Mouse (Mus musculus) CH12.LX (cell line): ENCODE results near the gene Hoxd11. TPM values are rescaled to one million over a fixed set of nuclear protein-coding genes. Genes with fewer than 3 reads are reported as not detected.

Experiments used
- DNase-seq: peaks from one replicate; pipeline ENCODE4 v3.0.0-alpha.2; 2013; ENCODE audit errors: extremely low read depth
- H3K27ac ChIP-seq: 2 replicates; pipeline ENCODE4 v1.5.1; 2012; ENCODE audit warnings: low read depth, mild to moderate bottlenecking, control low read depth, moderate library complexity; ENCODE audit not compliant: insufficient read depth
- H3K27me3 ChIP-seq: replicated peaks from 2 replicates; pipeline ENCODE3; 2012; ENCODE audit warnings: inconsistent platforms
- H3K36me3 ChIP-seq, 2 experiments: replicated peaks in 1 of 2; 2 replicates each; pipeline versions ENCODE3 to v1.6.1; 2012; ENCODE audit warnings: inconsistent platforms in 1 of 2, low read length in 1 of 2, mild to moderate bottlenecking in 1 of 2, mixed read lengths in 1 of 2, moderate library complexity in 1 of 2; ENCODE audit not compliant: control insufficient read depth in 1 of 2, insufficient read depth in 1 of 2
- H3K4me1 ChIP-seq, 2 experiments: 2 replicates each; pipeline ENCODE4 v1.6.1; 2012; ENCODE audit warnings: inconsistent platforms in 1 of 2, moderate library complexity in 1 of 2; ENCODE audit not compliant: insufficient read depth in 2 of 2, control insufficient read depth in 1 of 2
- H3K4me2 ChIP-seq: 2 replicates; pipeline ENCODE4 v1.6.1; 2012; ENCODE audit warnings: low read depth, mild to moderate bottlenecking, control low read depth; ENCODE audit not compliant: poor library complexity, insufficient read depth, severe bottlenecking
- H3K4me3 ChIP-seq, 3 experiments: fragments of 150-350 bp in 1 of 3; sonication (generic) in 1 of 3; replicated peaks in 1 of 3; 2 replicates each; pipeline versions ENCODE3 to v1.5.1; 2011 to 2012; ENCODE audit warnings: low read depth in 2 of 3, low read length in 2 of 3, mild to moderate bottlenecking in 2 of 3, moderate library complexity in 2 of 3, control low read depth in 1 of 3, improper control_type of control experiment in 1 of 3, inconsistent platforms in 1 of 3, mixed read lengths in 1 of 3; ENCODE audit not compliant: poor library complexity in 1 of 3
- H3K79me2 ChIP-seq: replicated peaks from 2 replicates; pipeline ENCODE4 v1.6.1; 2012; ENCODE audit warnings: mild to moderate bottlenecking, moderate library complexity; ENCODE audit not compliant: control insufficient read depth, poor library complexity, insufficient read depth, severe bottlenecking; ENCODE audit errors: extremely low read depth
- H3K9ac ChIP-seq: 2 replicates; pipeline ENCODE4 v1.6.1; 2012; ENCODE audit warnings: low read depth, mild to moderate bottlenecking, control low read depth, moderate library complexity; ENCODE audit not compliant: insufficient read depth
- H3K9me3 ChIP-seq: replicated peaks from 2 replicates; pipeline ENCODE3; 2012; ENCODE audit warnings: low read length, inconsistent platforms, mixed read lengths
- E2F4 ChIP-seq: IDR thresholded peaks from 2 replicates; pipeline ENCODE4 v1.6.1; 2011; ENCODE audit warnings: low read depth, low read length, improper control_type of control experiment; ENCODE audit not compliant: insufficient replicate concordance
- ELF1 ChIP-seq: IDR thresholded peaks from 2 replicates; pipeline ENCODE4 v1.6.1; 2014; ENCODE audit warnings: low read depth, mild to moderate bottlenecking, inconsistent platforms, low read length, improper control_type of control experiment
- GABPA ChIP-seq: IDR thresholded peaks from 2 replicates; pipeline ENCODE4 v1.6.1; 2012; ENCODE audit warnings: low read depth, low read length, improper control_type of control experiment, inconsistent platforms; ENCODE audit not compliant: insufficient replicate concordance
- HCFC1 ChIP-seq: IDR thresholded peaks from 2 replicates; pipeline ENCODE4 v1.6.1; 2012; ENCODE audit warnings: low read depth, mild to moderate bottlenecking, inconsistent platforms, low read length, improper control_type of control experiment
- JUND ChIP-seq: conservative IDR thresholded peaks from 2 replicates; pipeline ENCODE4 v1.6.1; 2011; ENCODE audit warnings: low read depth, low read length, improper control_type of control experiment
- MAFK ChIP-seq: IDR thresholded peaks from 2 replicates; pipeline ENCODE4 v1.6.1; 2011; ENCODE audit warnings: low read length, improper control_type of control experiment; ENCODE audit not compliant: insufficient replicate concordance
- MAX ChIP-seq: IDR thresholded peaks from 2 replicates; pipeline ENCODE4 v1.6.1; 2011; ENCODE audit warnings: low read length, improper control_type of control experiment
- MAZ ChIP-seq: IDR thresholded peaks from 2 replicates; pipeline ENCODE4 v1.6.1; 2012; ENCODE audit warnings: low read depth, mild to moderate bottlenecking, inconsistent platforms, low read length, improper control_type of control experiment, moderate library complexity
- MEF2A ChIP-seq: IDR thresholded peaks from 2 replicates; pipeline ENCODE4 v1.6.1; 2014; ENCODE audit warnings: low read depth, mild to moderate bottlenecking, inconsistent platforms, low read length, improper control_type of control experiment, borderline replicate concordance
- MYC ChIP-seq: IDR thresholded peaks from 2 replicates; pipeline ENCODE4 v1.6.1; 2011; ENCODE audit warnings: low read depth, mild to moderate bottlenecking, improper control_type of control experiment, low read length
- RCOR1 ChIP-seq: conservative IDR thresholded peaks from 2 replicates; pipeline ENCODE4 v1.6.1; 2012; ENCODE audit warnings: low read depth, mild to moderate bottlenecking, inconsistent platforms, low read length, improper control_type of control experiment
- SIN3A ChIP-seq: IDR thresholded peaks from 2 replicates; pipeline ENCODE4 v1.6.1; 2012; ENCODE audit warnings: low read length, improper control_type of control experiment, inconsistent platforms
- SMC3 ChIP-seq: IDR thresholded peaks from 2 replicates; pipeline ENCODE4 v1.6.1; 2011; ENCODE audit warnings: low read depth, low read length, improper control_type of control experiment
- TCF12 ChIP-seq: IDR thresholded peaks from 2 replicates; pipeline ENCODE4 v1.6.1; 2014; ENCODE audit warnings: low read depth, mild to moderate bottlenecking, inconsistent platforms, low read length, improper control_type of control experiment
- USF2 ChIP-seq: conservative IDR thresholded peaks from 2 replicates; pipeline ENCODE4 v1.6.1; 2011; ENCODE audit warnings: low read depth, low read length, improper control_type of control experiment
- ZC3H11A ChIP-seq: IDR thresholded peaks from 2 replicates; pipeline ENCODE4 v1.6.1; 2012; ENCODE audit warnings: low read depth, mild to moderate bottlenecking, inconsistent platforms, low read length, improper control_type of control experiment
- ZKSCAN1 ChIP-seq: IDR thresholded peaks from 2 replicates; pipeline ENCODE4 v1.6.1; 2012; ENCODE audit warnings: low read depth, inconsistent platforms, low read length, improper control_type of control experiment, borderline replicate concordance
- ZNF384 ChIP-seq: IDR thresholded peaks from 2 replicates; pipeline ENCODE4 v1.6.1; 2012; ENCODE audit warnings: low read depth, low read length, improper control_type of control experiment, inconsistent platforms
- dilution Hi-C: fragments of 300-500 bp; cut with MboI; formaldehyde crosslinking; loops from 2 replicates; pipeline ENCODE4 v1.14.3; 2020; ENCODE audit warnings: low sequenced_read_pairs; ENCODE audit not compliant: extremely low pct_unique_long_range_greater_than_20kb, extremely low pct_ligation_motif_present
- in situ Hi-C: fragments of 300-500 bp; cut with MboI; formaldehyde crosslinking; loops from 3 replicates; pipeline ENCODE4 v1.14.3; 2019; ENCODE audit warnings: low sequenced_read_pairs, low pct_ligation_motif_present, low pct_unique_long_range_greater_than_20kb, mixed read lengths
- polyA plus RNA-seq: library from polyadenylated mRNA; unstranded; fragments of >175 nt; gene quantifications from 2 replicates; pipeline ENCODE4 v1.2.1, GENCODE M21; 2012; ENCODE audit warnings: low read depth; ENCODE audit not compliant: insufficient read length
- total RNA-seq, 2 experiments: library from RNA; depleted of rRNA; stranded (reverse); fragments of 300-350 nt in 1 of 2; fragments of >200 nt in 1 of 2; gene quantifications; 2 replicates each; pipeline ENCODE4 v1.2.3; 2012 to 2014

Gene Hoxd11
- total and polyA plus RNA-seq, 3 experiments = not detected

DNA sequence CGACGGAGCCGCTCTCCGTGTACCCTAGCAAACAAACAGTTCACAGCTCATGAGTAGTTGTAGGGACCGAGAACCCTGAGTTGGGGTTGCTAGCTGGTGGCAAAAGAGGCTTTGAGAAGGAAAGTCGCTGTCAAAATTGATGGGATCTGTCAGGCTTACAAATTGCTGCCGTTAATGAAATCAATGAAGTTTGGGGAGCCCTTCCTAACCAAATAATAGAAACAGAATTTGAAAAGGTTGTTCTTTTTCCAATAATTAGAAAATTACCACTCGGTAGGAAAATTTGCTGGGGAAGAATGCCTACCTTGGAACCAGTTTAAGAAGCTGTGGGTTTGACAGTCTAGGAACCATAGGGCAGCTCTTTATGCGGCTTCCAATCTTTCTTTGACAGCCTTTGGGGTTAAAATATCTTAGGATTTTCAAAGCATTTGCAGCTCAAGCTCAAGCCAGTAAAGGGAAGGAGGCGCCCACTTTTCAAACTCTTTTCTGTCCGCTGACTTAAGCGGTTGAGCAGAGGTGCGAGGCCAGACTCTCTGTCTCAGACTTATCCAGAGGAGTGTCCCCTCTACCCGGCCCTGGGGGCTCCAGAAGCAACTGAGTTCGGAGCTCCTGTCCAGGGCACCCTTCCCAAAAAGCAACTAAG, 21.2 kb upstream of the Hoxd11 start (continued):
- TF ChIP-seq MYC = no peak

DNA sequence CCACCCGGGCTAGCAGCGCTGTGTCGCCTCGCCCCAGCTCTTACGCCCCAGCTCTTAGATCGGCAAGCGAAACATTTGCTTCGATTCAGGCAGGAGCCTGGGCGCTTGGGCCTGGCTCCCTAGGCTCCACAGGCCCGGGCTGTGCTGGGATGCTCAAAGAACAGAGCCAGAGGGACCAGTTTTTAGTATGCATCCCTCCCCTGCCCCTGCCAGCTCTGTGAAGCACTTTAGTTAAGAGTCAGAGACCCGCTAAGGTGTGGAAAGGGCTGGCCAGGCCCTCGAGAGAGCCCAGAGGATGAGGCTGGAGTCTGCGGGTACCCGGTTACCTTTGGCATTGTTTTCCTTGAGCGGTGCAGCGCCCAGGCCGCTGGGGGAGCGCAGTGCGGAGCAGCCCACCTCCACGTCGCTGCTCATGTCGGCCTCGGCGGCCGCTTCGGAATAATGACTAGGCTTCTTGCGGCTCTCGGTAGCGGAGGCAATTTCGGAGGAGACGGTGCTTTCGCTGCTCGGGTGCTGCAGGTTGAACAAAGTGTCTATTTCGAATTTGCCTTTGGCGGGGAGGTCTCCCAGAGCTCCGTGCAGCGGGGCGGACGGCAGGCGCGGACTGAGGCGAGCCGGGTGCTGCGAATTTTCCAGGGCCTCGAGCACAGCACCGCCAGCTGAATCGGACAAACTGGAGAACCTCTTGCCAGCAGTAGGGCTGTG, 20.5 kb upstream of the Hoxd11 start:
- Histone ChIP-seq H3K79me2 (no peaks in the 10 kb centered on the region), H3K9ac (no peak overlapping the region), H3K9me3 (peaks cover 38% of the 10 kb centered on the region), H3K36me3 (no peaks in the 10 kb centered on the region), H3K4me1 (peaks cover 0 to 5% of the 10 kb centered on the region in 2 experiments; a peak in 2 of 4 replicates), H3K27ac (no peak overlapping the region), H3K27me3 (no peaks in the 10 kb centered on the region), H3K4me2 (no peak overlapping the region), H3K4me3 (no peak overlapping the region)
- DNase-seq = no peak
- TF ChIP-seq SMC3 (no peak), RCOR1 (no peak), ZKSCAN1 (no peak), MAX (no peak), HCFC1 (no peak), MEF2A (no peak), TCF12 (no peak), ELF1 (no peak), JUND (no peak), GABPA (no peak), SIN3A (no peak), USF2 (no peak), ZC3H11A (no peak), MAZ (no peak), E2F4 (no peak), MAFK (no peak), ZNF384 (no peak)
- dilution Hi-C loops (no loop called here), in situ Hi-C loops (loop anchor here (25.0 kb wide), 1 partner anchor 1072 kb away; the partner anchor contains the start of gene Chrna1)
